Mouse (Mus musculus) heart, postnatal 14 days (tissue): Measurements from ENCODE around the gene Ccdc9b. TPM values are rescaled to one million over a fixed set of nuclear protein-coding genes. Genes with fewer than 3 reads are reported as not detected.

Source experiments
- DNase-seq, 2 experiments: peaks; one replicate each; pipeline ENCODE4 v3.0.0; 2021 to 2022
- intact Hi-C: fragments of 180-260 bp; cut with DNase I; formaldehyde crosslinking; loops from one replicate; pipeline ENCODE4 v1.15.1; 2025
- total RNA-seq, 2 experiments: library from RNA; stranded (reverse); gene quantifications; 2 replicates each; pipeline ENCODE4 v1.2.3; 2021

The Ccdc9b gene
- total RNA-seq, 2 experiments from 2014 or later = 15.5 to 17.5 TPM

DNA sequence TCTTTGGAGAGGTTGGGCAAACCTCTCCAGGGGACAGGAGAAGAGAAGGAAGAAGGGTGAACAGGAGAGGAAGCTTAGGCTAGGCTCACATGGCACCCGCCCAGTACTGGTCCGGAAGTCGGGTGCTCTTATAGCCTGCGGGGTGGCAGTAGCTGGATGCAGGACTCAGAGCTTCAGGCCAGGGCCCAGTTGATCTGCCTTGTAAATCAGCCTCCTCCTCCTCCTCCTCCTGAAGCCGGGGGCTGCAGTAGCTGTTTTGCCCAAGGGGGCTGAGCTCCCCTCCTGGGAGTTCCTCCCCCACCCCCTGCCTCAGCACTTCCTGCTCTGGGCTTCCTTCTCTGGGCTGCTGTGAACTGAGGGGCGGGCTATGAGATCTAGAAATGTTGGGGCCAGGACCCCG, 34.1 kb downstream of the Ccdc9b start, which contains the start of gene Plcb2:
Gene Plcb2, minus strand, starts transcription at position 102 of the 400 bp plus-strand sequence.
- no peak for DNase-seq
- intact Hi-C loops = no loop called here

DNA sequence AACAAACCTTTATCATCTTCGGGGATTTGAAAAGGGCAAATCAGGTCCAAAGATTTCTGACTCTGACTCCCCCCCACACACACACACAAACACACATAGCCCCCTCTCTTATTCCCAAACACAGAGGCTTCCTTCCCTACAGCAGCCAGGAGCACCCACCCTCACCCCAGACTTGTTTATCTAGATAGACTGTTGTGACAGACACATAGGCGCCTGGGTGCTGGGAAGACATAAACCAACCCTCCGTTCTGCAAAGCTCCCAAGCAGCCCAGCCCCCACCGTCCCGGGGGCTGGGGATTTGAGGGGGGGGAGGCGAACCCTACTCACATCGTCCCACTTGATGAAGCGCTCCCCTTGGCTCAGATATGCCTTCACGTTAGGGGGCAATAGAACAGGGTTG, 34.5 kb downstream of the Ccdc9b start:
- intact Hi-C loops = no loop called here

DNA sequence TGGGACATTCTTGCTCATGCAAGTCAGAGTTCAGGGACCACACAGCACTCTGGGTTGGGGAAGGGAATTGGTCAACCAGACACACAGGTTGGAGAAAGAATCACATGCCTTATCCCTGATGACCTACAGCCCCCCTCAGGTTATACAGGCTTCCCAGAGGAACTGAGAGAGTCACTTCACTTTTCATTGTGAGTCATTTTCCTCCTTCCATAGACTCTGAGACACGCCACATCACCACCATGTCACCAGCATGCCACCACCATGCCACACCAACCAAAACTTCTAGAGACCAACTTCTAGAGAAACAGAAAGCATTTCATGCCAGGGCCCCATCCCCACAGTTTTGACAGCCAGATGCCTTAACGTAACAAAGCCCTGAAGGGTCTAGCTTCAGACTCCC, 35.6 kb downstream of the Ccdc9b start:
- intact Hi-C loops = no loop called here
- DNase-seq = no peak

More for the DNA sequence above, 34.5 kb downstream of the Ccdc9b start:
- DNase-seq = no peak

DNA sequence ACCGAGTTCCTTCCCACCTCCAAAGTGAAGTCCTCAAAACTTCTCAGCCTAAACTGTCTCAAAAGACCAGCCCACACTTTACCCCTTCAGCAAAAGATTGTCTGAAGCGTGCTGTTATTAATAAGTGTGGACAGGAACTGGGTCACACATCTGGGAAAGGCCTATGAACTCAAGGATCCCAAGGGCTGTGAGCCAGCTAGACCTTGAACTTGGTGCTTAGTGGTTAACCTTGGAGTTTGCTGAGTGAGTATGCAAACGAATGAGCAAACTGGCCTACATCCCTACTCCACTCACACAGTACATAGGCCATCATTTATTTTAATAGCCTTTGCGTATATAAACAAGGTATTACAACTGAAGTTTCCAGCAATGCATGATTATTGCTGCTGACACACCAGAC, 37.0 kb downstream of the Ccdc9b start:
- intact Hi-C loops = no loop called here
- no peak for DNase-seq

DNA sequence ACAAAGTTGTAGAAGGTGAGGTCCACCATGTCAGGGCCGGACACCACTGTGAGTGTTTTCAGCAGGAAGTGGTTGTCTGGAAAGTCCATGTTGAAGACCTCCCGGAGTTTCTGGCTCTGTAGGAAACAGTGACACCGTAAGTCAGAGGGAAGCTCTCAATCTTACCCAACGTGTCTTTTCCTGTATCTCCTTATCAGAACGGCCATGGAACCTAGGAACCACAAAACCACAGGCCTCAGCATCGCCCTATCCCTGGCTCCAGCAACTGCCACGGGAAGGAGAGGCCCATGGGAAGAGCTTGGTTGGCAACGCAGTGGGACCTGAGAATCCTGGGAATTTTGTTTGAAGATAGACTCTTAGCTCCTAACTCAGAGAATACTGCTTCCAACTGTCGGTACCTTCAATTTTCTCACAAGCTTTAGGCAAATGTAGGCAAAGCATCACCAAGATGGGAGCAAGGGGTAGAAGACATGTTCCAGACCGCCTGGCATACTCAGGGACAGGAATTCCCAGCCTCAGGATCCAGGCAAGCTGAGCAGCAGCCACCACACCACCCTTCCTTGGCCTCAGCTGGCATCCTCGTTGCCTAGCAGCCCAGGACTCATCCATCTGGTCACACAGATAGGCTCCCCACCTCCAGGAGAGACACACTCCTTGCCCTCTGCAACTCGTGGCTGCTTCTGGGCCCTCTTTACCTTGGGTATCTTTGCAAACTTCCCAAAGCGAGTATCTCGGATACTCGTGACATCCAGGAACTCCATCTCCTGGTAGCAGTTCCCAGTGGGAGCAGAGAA, 38.6 kb downstream of the Ccdc9b start:
- no peak for DNase-seq
- intact Hi-C loops = no loop called here

DNA sequence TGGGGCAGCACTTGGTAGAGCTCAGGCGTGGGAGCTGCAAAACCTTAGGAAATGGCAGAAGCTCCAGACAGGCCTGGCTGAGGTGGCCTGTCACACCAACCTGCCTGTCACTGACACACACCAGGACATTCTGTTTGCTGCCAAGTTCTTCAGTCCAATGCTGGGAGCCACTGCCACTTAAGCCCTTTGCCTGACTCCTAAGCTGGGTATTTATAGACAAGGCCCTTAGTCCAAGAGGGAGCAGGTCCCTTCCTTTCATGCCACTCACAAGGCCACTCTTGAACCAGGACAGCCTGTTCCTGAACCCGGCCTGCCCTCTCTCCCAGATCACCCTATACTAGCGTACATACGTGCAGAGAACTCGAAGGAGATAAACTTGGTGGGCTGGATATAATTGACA, 45.8 kb downstream of the Ccdc9b start:
- DNase-seq = peak; percentile 50 to 71

DNA sequence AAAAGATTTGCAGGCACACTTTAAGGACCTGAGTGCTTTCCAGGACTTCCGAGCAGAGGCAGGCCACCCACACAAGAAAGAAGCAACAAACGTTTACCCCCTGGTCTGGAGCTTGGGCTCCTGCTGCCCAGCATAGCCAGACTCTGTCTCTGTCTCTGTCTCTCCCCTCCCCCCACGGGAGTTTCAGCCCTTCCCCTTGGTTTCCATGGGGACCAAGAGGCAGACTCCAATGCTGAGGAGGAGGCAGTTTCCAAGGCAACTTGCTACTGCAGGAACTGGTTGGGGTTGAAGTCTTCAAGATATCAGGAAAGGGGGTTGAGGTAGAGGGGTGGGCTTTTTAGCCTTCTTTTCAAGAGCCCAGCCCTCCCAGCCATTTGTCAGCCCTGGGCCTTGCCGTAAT, 48.2 kb downstream of the Ccdc9b start:
- DNase-seq = no peak
- intact Hi-C loops = no loop called here

More for the DNA sequence above, 45.8 kb downstream of the Ccdc9b start:
- intact Hi-C loops = no loop called here

DNA sequence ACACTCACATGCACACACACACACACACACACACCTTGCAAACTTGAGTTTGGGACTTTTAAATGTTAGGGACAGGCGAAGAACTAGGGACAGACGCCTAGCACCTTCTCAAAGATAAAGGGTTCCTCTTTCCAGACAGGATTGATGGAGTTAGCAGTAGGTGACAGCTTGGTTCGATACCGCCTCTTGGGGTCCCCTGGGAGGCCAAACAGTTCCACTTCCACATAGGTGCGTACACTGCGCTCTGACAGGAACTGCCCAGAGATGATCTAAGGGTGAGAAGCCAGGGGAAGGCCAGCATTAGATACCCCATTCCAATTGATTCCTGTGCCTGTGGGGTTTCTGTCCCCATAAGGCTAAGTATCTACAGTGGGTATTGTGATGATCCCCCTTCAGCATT, 48.8 kb downstream of the Ccdc9b start:
- intact Hi-C loops = no loop called here
- DNase-seq = no peak

DNA sequence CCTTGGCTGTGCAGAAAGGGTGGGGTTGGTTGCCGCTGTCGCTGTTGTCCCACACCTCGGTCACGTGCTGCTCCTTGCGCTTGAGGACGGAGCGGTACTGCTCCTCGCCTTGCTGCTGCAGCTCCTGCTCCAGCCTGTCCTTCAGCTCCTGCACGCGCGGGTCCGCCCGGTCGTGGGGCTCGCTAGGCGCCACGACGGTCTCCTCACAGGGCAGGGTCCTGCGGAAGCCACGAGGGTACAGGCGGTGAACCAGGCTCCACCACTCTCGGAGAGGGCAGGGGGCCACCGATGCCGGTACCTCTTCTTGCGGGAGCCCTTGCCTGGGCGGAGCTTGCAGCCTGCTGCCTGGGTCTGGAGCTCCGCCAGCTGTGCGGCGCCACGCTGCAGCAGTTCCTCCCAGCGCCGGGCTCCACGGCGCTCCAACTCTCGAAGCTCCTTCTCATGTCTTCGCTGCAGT, 51.4 kb downstream of the Ccdc9b start:
- peak; percentile 61 to 71 for DNase-seq
- intact Hi-C loops = no loop called here

DNA sequence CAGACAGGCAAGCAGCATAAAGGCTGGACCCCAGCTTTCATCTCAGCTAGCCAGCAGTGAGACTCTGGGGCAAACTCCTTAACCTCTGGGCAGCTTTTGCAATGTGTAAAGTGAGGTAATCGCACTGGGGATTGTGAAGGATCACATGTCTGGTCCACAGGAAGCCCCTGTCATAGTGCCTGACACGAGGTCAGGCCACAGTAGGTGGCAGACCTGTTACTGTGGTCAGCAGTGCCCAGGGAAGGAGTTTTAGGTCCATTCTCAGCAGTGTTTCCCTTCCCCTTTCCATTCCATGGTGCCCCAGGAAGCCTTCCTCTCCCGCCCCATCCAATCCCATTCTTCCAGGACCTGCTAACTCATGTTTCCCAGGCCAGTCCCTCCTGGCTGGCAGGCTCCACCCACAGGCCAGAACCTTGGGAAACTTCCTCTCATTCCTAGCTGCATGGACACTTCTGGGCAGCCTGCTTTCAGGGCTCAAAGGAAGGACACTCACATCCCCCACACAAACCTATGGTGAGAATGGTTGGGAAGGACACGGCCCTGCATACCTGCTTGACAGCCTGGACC, 52.7 kb downstream of the Ccdc9b start:
- intact Hi-C loops = no loop called here
- no peak for DNase-seq

DNA sequence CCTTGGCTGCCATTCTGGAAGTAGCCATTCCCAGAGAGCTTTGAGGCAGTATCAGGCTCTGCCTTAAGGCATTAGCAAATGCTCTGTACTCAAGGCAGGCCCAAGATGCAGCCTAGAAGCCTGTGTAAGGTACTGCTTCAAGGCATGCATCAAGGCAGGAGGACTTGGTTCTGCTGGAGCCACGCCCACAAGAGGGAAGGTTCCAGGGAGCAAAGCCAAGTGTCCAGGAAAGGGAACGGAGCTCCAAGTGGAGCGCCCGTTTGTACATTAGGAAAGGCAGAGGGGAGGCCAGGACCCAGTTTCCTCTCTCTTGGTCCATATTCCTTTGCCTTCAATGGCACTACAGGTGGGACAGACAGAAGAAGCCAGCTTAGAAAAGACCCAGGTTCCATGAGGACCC, 54.0 kb downstream of the Ccdc9b start:
- intact Hi-C loops = no loop called here
- DNase-seq = peak in 1 of 2 experiments; percentile 35

DNA sequence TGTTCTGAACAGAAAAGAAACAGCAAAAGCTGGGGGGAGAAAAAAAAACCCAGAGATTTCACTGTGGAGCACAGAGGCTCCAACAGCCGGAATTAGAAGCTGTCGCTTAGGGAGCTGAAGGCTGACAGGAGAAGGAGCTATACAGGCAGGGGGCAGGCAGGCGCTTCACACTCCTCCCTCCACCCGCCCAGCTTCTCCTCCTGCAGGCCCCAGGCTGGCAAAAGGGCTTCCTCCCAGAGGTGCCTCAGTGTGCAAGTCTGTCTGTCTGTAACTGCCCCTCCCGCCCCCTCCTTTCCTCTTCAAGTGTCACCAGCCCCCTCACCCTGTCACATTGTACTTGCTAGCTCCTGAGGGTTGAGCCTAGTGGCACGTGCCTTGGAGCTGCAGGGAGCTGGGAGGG, 56.0 kb downstream of the Ccdc9b start:
- no peak for DNase-seq
- intact Hi-C loops = no loop called here

Other genes with a start within 250 kb of the Ccdc9b start
- gene Bmf, start 213.0 kb downstream of the Ccdc9b start, total RNA-seq = 10 to 100 TPM; 18.6 to 21.7 TPM
- gene Bub1b, start 164.4 kb downstream of the Ccdc9b start, total RNA-seq = 1 to 10 TPM; 3.8 to 8.5 TPM
- 10 to 100 TPM in 1 of 2 experiments, 1 to 10 TPM in 1; 7.8 to 10.9 TPM for gene Pak6, start 99.4 kb downstream of the Ccdc9b start, total RNA-seq
- 1 to 10 TPM; 1.7 to 2.8 TPM for gene Ankrd63, start 58.7 kb downstream of the Ccdc9b start, total RNA-seq
- gene Plcb2, start 34.2 kb downstream of the Ccdc9b start, total RNA-seq = 1 to 10 TPM; 2.4 to 2.7 TPM
- 10 to 100 TPM; 36.2 to 38.6 TPM for gene Inafm2, start 16.9 kb downstream of the Ccdc9b start, total RNA-seq
- gene Phgr1, start 10.1 kb upstream of the Ccdc9b start, total RNA-seq = not detected
- under 1 TPM; 0.02 to 0.10 TPM for gene Disp2, start 17.1 kb upstream of the Ccdc9b start, total RNA-seq
- gene Knstrn, start 51.3 kb upstream of the Ccdc9b start, total RNA-seq = 10 to 100 TPM in 1 of 2 experiments, 1 to 10 TPM in 1; 5.9 to 10.7 TPM
- 100 to 1,000 TPM; 150 to 163 TPM for gene Ivd, start 99.3 kb upstream of the Ccdc9b start, total RNA-seq
- gene Bahd1, start 137.7 kb upstream of the Ccdc9b start, total RNA-seq = 10 to 100 TPM; 15.9 to 17.7 TPM
- gene Chst14, start 163.8 kb upstream of the Ccdc9b start, total RNA-seq = 10 to 100 TPM; 10.2 to 11.3 TPM